Mouse (Mus musculus): ENCODE results near the gene Bcl9.

Bcl9 gene

GRCm38 (mm10) chr3:97298856-97299465 is 1.2 kb upstream of the Bcl9 start:
- no peak for ATAC-seq (ENCODE audit: insufficient number of reproducible peaks, low FRiP score, low TSS enrichment)

GRCm38 (mm10) chr3:97296941-97297552 is 670 bp downstream of the Bcl9 start:
- peak; percentile 42 for ATAC-seq (ENCODE audit: insufficient number of reproducible peaks, low FRiP score, low TSS enrichment)

GRCm38 (mm10) chr3:97294334-97294733 is 3.4 kb downstream of the Bcl9 start:
- ATAC-seq (ENCODE audit: insufficient number of reproducible peaks, low FRiP score, low TSS enrichment): no peak

- ATAC-seq (ENCODE audit: insufficient number of reproducible peaks, low FRiP score, low TSS enrichment): no peak
Measured at GRCm38 (mm10) chr3:97284878-97285277, 12.8 kb downstream of the Bcl9 start.

- peak; percentile 66 for ATAC-seq (ENCODE audit: insufficient number of reproducible peaks, low FRiP score, low TSS enrichment)
Measured at GRCm38 (mm10) chr3:97284056-97284455, 13.7 kb downstream of the Bcl9 start.

- no peak for ATAC-seq (ENCODE audit: insufficient number of reproducible peaks, low FRiP score, low TSS enrichment)
Measured at GRCm38 (mm10) chr3:97281426-97281825, 16.3 kb downstream of the Bcl9 start.

GRCm38 (mm10) chr3:97275708-97276107 is 22.0 kb downstream of the Bcl9 start:
- no peak for ATAC-seq (ENCODE audit: insufficient number of reproducible peaks, low FRiP score, low TSS enrichment)

GRCm38 (mm10) chr3:97274516-97275230 is 23.0 kb downstream of the Bcl9 start:
- no peak for ATAC-seq (ENCODE audit: insufficient number of reproducible peaks, low FRiP score, low TSS enrichment)

GRCm38 (mm10) chr3:97273876-97274275 is 23.8 kb downstream of the Bcl9 start:
- ATAC-seq (ENCODE audit: insufficient number of reproducible peaks, low FRiP score, low TSS enrichment): no peak

GRCm38 (mm10) chr3:97265667-97266415 is 31.9 kb downstream of the Bcl9 start:
- no peak for ATAC-seq (ENCODE audit: insufficient number of reproducible peaks, low FRiP score, low TSS enrichment)

GRCm38 (mm10) chr3:97262235-97262634 is 35.5 kb downstream of the Bcl9 start:
- no peak for ATAC-seq (ENCODE audit: insufficient number of reproducible peaks, low FRiP score, low TSS enrichment)

- no peak for ATAC-seq (ENCODE audit: insufficient number of reproducible peaks, low FRiP score, low TSS enrichment)
Measured at GRCm38 (mm10) chr3:97255706-97256339, 41.9 kb downstream of the Bcl9 start.

GRCm38 (mm10) chr3:97254861-97255465 is 42.8 kb downstream of the Bcl9 start:
- ATAC-seq (ENCODE audit: insufficient number of reproducible peaks, low FRiP score, low TSS enrichment): no peak

GRCm38 (mm10) chr3:97253823-97254600 is 43.7 kb downstream of the Bcl9 start:
- ATAC-seq (ENCODE audit: insufficient number of reproducible peaks, low FRiP score, low TSS enrichment): no peak

GRCm38 (mm10) chr3:97252896-97253295 is 44.8 kb downstream of the Bcl9 start:
- ATAC-seq (ENCODE audit: insufficient number of reproducible peaks, low FRiP score, low TSS enrichment): no peak

- ATAC-seq (ENCODE audit: insufficient number of reproducible peaks, low FRiP score, low TSS enrichment): no peak
Measured at GRCm38 (mm10) chr3:97242629-97243167, 55.0 kb downstream of the Bcl9 start.

- no peak; the same call in 1 of the 2 replicates for ATAC-seq (ENCODE audit: insufficient number of reproducible peaks, low FRiP score, low TSS enrichment)
Measured at GRCm38 (mm10) chr3:97241826-97242225, 55.9 kb downstream of the Bcl9 start.

GRCm38 (mm10) chr3:97239793-97240192 is 57.9 kb downstream of the Bcl9 start:
- ATAC-seq (ENCODE audit: insufficient number of reproducible peaks, low FRiP score, low TSS enrichment): no peak

GRCm38 (mm10) chr3:97239316-97239715 is 58.4 kb downstream of the Bcl9 start:
- no peak for ATAC-seq (ENCODE audit: insufficient number of reproducible peaks, low FRiP score, low TSS enrichment)
